Mouse (Mus musculus) liver, postnatal 0 days (tissue): Measurements from ENCODE around the gene Strip1.

Experiments used
- CTCF ChIP-seq: sonication (generic); IDR thresholded peaks from 2 replicates; pipeline ENCODE4 v1.5.1; 2016; ENCODE audit warnings: antibody characterized with exemption, low read depth
- EP300 ChIP-seq: IDR thresholded peaks from 2 replicates; pipeline ENCODE4 v1.6.1; 2016; ENCODE audit warnings: antibody characterized with exemption, low read depth, mild to moderate bottlenecking

DNA sequence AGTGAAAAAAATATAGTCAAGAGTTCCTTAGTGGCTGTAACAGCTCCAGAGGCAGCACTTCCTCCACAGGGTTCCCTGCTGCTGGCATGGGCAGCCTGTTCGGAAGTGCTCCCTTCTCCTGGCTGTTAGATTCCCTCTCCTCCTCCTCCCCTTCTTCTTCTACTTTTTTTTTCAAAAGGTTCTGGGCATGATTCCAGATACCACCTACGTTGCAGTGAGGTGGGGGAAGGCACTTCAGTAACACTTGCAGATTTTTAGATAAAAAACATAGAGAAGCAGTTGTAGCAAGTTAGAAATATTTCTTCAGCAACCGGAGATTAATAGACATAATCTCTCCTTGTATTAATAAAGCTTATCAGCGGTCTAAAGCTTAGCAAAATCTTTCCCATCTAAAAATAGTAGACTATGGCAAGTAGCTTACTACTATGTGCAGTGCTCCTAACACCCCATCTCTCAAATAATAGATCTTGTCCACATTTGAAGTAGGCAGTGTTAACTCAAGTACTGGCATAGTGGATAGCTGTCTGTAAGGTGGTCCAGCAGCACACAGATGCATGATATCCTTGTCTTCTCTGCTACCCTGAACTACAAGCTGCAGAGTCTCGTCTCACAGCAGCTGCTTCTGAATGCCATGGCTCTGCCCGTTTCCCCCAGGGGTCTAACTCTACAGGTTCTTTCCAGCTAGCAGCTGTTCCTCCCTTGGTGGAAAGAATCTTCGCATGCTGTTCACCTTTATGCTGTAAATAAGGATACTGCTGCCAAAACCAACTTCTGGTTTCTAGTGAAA, 49.5 kb upstream of the Strip1 start:
- no peak for TF ChIP-seq CTCF
- TF ChIP-seq EP300, result no peak
